Mouse (Mus musculus) MEL (cell line): ENCODE results near the gene Dnaaf5.

Experiments
- BHLHE40 ChIP-seq: IDR thresholded peaks from 2 replicates; pipeline ENCODE4 v1.6.1; 2012; ENCODE audit warnings: low read depth, mild to moderate bottlenecking, inconsistent platforms, low read length, improper control_type of control experiment, borderline replicate concordance
- CHD1 ChIP-seq: IDR thresholded peaks from 2 replicates; pipeline ENCODE4 v1.6.1; 2012; ENCODE audit warnings: low read depth, mild to moderate bottlenecking, inconsistent platforms, low read length, improper control_type of control experiment
- CTCF ChIP-seq, 3 experiments: IDR thresholded peaks in 2 of 3; conservative IDR thresholded peaks in 1 of 3; 2 replicates each; pipeline ENCODE4 v1.5.1; 2011 to 2012; ENCODE audit warnings: low read length in 3 of 3, low read depth in 2 of 3, mild to moderate bottlenecking in 2 of 3, improper control_type of control experiment in 1 of 3, inconsistent platforms in 1 of 3, mixed read lengths in 1 of 3, moderate library complexity in 1 of 3; ENCODE audit not compliant: control insufficient read depth in 1 of 3, insufficient read depth in 1 of 3, poor library complexity in 1 of 3, severe bottlenecking in 1 of 3
- ELF1 ChIP-seq: IDR thresholded peaks from 2 replicates; pipeline ENCODE4 v1.6.1; 2014; ENCODE audit warnings: low read depth, mild to moderate bottlenecking, inconsistent platforms, low read length, improper control_type of control experiment, moderate library complexity
- JUND ChIP-seq: IDR thresholded peaks from 2 replicates; pipeline ENCODE4 v1.6.1; 2011; ENCODE audit warnings: low read depth, mild to moderate bottlenecking, improper control_type of control experiment, low read length
- MAX ChIP-seq: IDR thresholded peaks from 2 replicates; pipeline ENCODE4 v1.6.1; 2011; ENCODE audit warnings: low read length, improper control_type of control experiment
- POLR2A ChIP-seq, 2 experiments: IDR thresholded peaks; 2 replicates each; pipeline ENCODE4 v1.6.1; 2011 to 2012; ENCODE audit warnings: low read length in 2 of 2, mild to moderate bottlenecking in 2 of 2, control low read depth in 1 of 2, improper control_type of control experiment in 1 of 2, low read depth in 1 of 2, moderate library complexity in 1 of 2; ENCODE audit not compliant: control insufficient read depth in 1 of 2, insufficient read depth in 1 of 2, poor library complexity in 1 of 2
- POLR2AphosphoS2 ChIP-seq: IDR thresholded peaks from 2 replicates; pipeline ENCODE4 v1.6.1; 2011; ENCODE audit warnings: low read length, improper control_type of control experiment
- SIN3A ChIP-seq: IDR thresholded peaks from 2 replicates; pipeline ENCODE4 v1.6.1; 2012; ENCODE audit warnings: low read length, improper control_type of control experiment, inconsistent platforms
- USF2 ChIP-seq, 2 experiments: IDR thresholded peaks; 2 replicates each; pipeline ENCODE4 v1.6.1; 2011 to 2012; ENCODE audit warnings: improper control_type of control experiment in 2 of 2, low read length in 2 of 2, borderline replicate concordance in 1 of 2, inconsistent platforms in 1 of 2, low read depth in 1 of 2, mild to moderate bottlenecking in 1 of 2; ENCODE audit not compliant: insufficient read depth in 1 of 2
- ZNF384 ChIP-seq: IDR thresholded peaks from 2 replicates; pipeline ENCODE4 v1.6.1; 2012; ENCODE audit warnings: low read depth, mild to moderate bottlenecking, inconsistent platforms, low read length, improper control_type of control experiment

DNA sequence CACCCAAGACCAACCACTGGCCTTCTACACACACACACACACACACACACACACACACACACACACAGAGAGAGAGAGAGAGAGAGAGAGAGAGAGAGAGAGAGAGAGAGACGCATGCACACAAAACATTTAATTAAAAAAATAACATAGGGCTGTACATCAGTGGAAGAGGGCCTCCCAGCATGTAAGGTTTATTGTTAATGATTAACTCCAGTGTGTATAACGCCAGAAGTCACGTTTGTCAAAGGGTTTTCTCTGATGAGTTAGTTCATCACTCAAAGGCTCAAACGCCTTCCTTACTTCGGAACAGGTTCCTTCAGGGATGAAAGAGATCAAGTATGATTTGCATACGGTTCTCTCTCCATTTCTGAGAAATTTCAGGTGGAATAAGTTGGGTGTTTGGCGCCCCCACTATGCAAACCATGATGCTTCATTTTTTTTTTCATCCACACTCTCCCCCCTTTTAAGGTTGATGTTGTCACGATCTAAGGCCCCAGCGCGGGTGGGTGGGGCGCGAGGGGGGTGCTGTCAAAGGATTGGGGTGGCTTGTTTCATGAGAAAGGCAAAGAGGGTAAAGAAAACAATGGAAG, 21.5 kb upstream of the Dnaaf5 start:
- TF ChIP-seq POLR2AphosphoS2 (no peak), CHD1 (no peak), ELF1 (no peak), ZNF384 (no peak), JUND (no peak), CTCF (IDR thresholded peaks at IDR 0.05 in 2 of 3, conservative IDR thresholded peaks at IDR 0.05 in 1 of 3; ENCODE audit: control insufficient read depth in 1 of 3, insufficient read depth in 1 of 3, low read depth in 2 of 3, low read length in 3 of 3, poor library complexity in 1 of 3, severe bottlenecking in 1 of 3) (no peak), SIN3A (no peak), MAX (no peak), USF2 (IDR thresholded peaks at IDR 0.05; ENCODE audit: borderline replicate concordance in 1 of 2, insufficient read depth in 1 of 2, low read depth in 1 of 2, low read length in 2 of 2) (no peak), BHLHE40 (no peak), POLR2A (IDR thresholded peaks at IDR 0.05; ENCODE audit: control insufficient read depth in 1 of 2, insufficient read depth in 1 of 2, low read depth in 1 of 2, low read length in 2 of 2, poor library complexity in 1 of 2) (no peak)
